In the genomic region with DNA sequence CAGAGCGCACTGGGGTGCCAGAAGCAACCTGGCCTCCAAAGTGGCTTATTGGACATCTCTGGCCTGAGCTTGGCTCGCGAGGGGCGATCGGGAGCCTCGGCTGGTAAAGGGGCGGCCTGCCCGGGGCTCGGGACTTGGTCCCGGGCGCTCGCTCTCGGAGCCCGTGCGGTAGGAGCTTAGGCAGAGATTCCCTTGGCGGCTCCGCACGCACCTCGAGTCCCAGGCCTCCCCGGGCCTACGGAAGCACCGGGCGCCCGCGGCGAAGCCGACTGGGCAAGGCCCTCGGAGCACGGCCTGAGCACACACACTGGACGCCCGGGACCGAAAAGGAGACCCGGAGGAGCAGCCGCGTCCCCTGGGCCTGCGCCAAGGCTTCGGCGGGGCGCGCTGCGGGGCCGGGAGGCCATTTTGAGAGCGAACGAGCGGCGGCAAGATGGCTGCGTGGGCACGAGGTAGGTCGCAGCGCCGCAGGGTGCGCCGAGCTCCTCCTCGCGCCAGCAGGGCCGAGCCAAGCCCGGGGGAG, we compare ENCODE assay signal across 8 mouse cellular contexts. TPM values are rescaled to one million over a fixed set of nuclear protein-coding genes. Genes with fewer than 3 reads are reported as not detected.
DNase-seq lines count a peak whose midpoint lies in the region; ATAC-seq lines count a peak whose summit lies in the region.

No protein-coding gene starts in this region.

- peak overlapping the region; percentile 38; the same call in 1 of the 2 replicates for H3K9ac ChIP-seq in heart, embryonic 16.5 days (ENCODE audit: low read length)
- peak overlapping the region; percentile 100 for H3K9ac ChIP-seq in forebrain, embryonic 14.5 days (ENCODE audit: low read length)

- H3K27ac ChIP-seq in heart, embryonic 16.5 days (ENCODE audit: low read length) = no peak overlapping the region
- peak overlapping the region; percentile 100 for H3K27ac ChIP-seq in forebrain, embryonic 14.5 days (ENCODE audit: low read depth, low read length)
- H3K27ac ChIP-seq in midbrain, embryonic 10.5 days (replicated peaks) = peak overlapping the region; percentile 84

- H3K4me3 ChIP-seq in heart, embryonic 16.5 days (ENCODE audit: low read length) = peak overlapping the region; percentile 46
- peak overlapping the region; percentile 34 for H3K4me3 ChIP-seq in forebrain, embryonic 14.5 days (ENCODE audit: low read depth, low read length)
- H3K4me3 ChIP-seq in midbrain, embryonic 10.5 days = peak overlapping the region; percentile 47

- intact Hi-C loops in heart, postnatal 14 days (cut with DNase I) = no loop called here

- 4% methylated on average over 57 of the region's 57 CpGs for WGBS in heart, embryonic 16.5 days
- WGBS in forebrain, embryonic 14.5 days = 1% methylated on average over 57 of the region's 57 CpGs
- under 1% methylated on average over 57 of the region's 57 CpGs for WGBS in midbrain, embryonic 10.5 days

- H3K9me3 ChIP-seq in heart, embryonic 16.5 days (replicated peaks; ENCODE audit: control insufficient read depth, low read length) = no peaks in the 10 kb centered on the region
- no peaks in the 10 kb centered on the region for H3K9me3 ChIP-seq in forebrain, embryonic 14.5 days (replicated peaks; ENCODE audit: control insufficient read depth, low read length)
- no peaks in the 10 kb centered on the region for H3K9me3 ChIP-seq in midbrain, embryonic 10.5 days (replicated peaks)

- ATAC-seq in heart, embryonic 16.5 days (replicated peaks; ENCODE audit: extremely low read depth, insufficient read depth, low FRiP score) = no peak
- ATAC-seq in forebrain, embryonic 14.5 days = peak; percentile 2; the same call in 1 of the 2 replicates
- no peak for ATAC-seq in CD4-positive, CD25-positive, alpha-beta regulatory T cell, adult 4 months

- no peak for DNase-seq in heart, postnatal 14 days
- peak; percentile 69 for DNase-seq in cerebellum, adult 11 months
- DNase-seq in forebrain, embryonic 14.5 days (ENCODE audit: low spot score) = peak; percentile 67
- peak; percentile 68 for DNase-seq in midbrain, embryonic 10.5 days (ENCODE audit: low spot score)
- no peak for DNase-seq in urinary bladder, postnatal 4 days (ENCODE audit: low spot score in 2 of 2)
- DNase-seq in adrenal gland, postnatal 36 days = no peak

- H3K4me1 ChIP-seq in heart, embryonic 16.5 days (ENCODE audit: control insufficient read depth, insufficient read depth, low read length) = peaks cover 6% of the 10 kb centered on the region
- H3K4me1 ChIP-seq in forebrain, embryonic 14.5 days (ENCODE audit: control insufficient read depth, insufficient read depth, low read length) = peaks cover 85% of the 10 kb centered on the region
- H3K4me1 ChIP-seq in midbrain, embryonic 10.5 days = peaks cover 96% of the 10 kb centered on the region

- no peaks in the 10 kb centered on the region for H3K36me3 ChIP-seq in heart, embryonic 16.5 days (ENCODE audit: control insufficient read depth, insufficient read depth)
- H3K36me3 ChIP-seq in forebrain, embryonic 14.5 days (ENCODE audit: control insufficient read depth, insufficient read depth, low read length) = peaks cover 49% of the 10 kb centered on the region
- peaks cover 10% of the 10 kb centered on the region; the same call in 1 of the 2 replicates for H3K36me3 ChIP-seq in midbrain, embryonic 10.5 days

- peak overlapping the region; percentile 64 for H3K4me2 ChIP-seq in heart, embryonic 16.5 days (ENCODE audit: low read depth, low read length)
- peak overlapping the region; percentile 99 for H3K4me2 ChIP-seq in forebrain, embryonic 14.5 days (ENCODE audit: low read length)

- H3K27me3 ChIP-seq in heart, embryonic 16.5 days (ENCODE audit: control insufficient read depth, insufficient read depth, low read length) = peaks cover 86% of the 10 kb centered on the region
- no peaks in the 10 kb centered on the region for H3K27me3 ChIP-seq in forebrain, embryonic 14.5 days (replicated peaks; ENCODE audit: control insufficient read depth, insufficient read depth, low read length)
- H3K27me3 ChIP-seq in midbrain, embryonic 10.5 days (ENCODE audit: low read depth, poor library complexity, severe bottlenecking) = peaks cover 100% of the 10 kb centered on the region

RNA-seq across cellular contexts. Expression of a gene that starts 49.1 kb away (rescaled TPM):
- 27.8 and 32.5 TPM in 2 replicates for polyA plus RNA-seq in heart, embryonic 16.5 days (2015; fragmentation: Nextera tagmentation; extraction: Ambion mirVana)
- 10 to 100 TPM; 51.4 to 54.7 TPM for total RNA-seq in heart, postnatal 14 days (2021)
- polyA plus RNA-seq in forebrain, embryonic 14.5 days (2014; fragmentation: Nextera tagmentation; extraction: Ambion mirVana) = 20.2 and 23.4 TPM in 2 replicates
- 41.3 and 43.2 TPM in 2 replicates for polyA plus RNA-seq in midbrain, embryonic 10.5 days (2016; fragmentation: Nextera tagmentation; extraction: Ambion mirVana)
- polyA plus RNA-seq in CD4-positive, CD25-positive, alpha-beta regulatory T cell, adult 4 months (2017; shearing (Covaris generic)) = 10 to 100 TPM; 29.3 to 34.8 TPM
- total RNA-seq in adrenal gland, postnatal 36 days (2021) = 10 to 100 TPM; 68.5 to 77.7 TPM

Comparison
In these comparisons a context has a peak if more than half of its experiments do, and no peak if none do; other contexts are left out.
1. DNase-seq: peak in cerebellum, adult 11 months (single experiment), forebrain, embryonic 14.5 days (single experiment) and midbrain, embryonic 10.5 days (single experiment); none in heart, postnatal 14 days (0 of 2), urinary bladder, postnatal 4 days (0 of 2) and adrenal gland, postnatal 36 days (0 of 2).
2. Peak in every context shown above with its lines, with median percentiles within 50 percentile points of each other: H3K4me3 ChIP-seq.